Mouse (Mus musculus): ENCODE measurements around the gene Ksr2. TPM values are rescaled to one million over a fixed set of nuclear protein-coding genes. Genes with fewer than 3 reads are reported as not detected.
"Not testable (repeated sequence)": the region's sequence is repeated elsewhere in the genome, so short reads cannot be mapped to it uniquely, and the experiment has no call there.

The Ksr2 gene
- polyA plus RNA-seq, 1 experiment from 2014 or later: 0.32 TPM

GRCm38 (mm10) chr5:117607761-117608309 is 194.0 kb downstream of the Ksr2 start:
- Histone ChIP-seq H3K36me3 (replicated peaks) (no peaks in the 10 kb centered on the region), H3K27ac (replicated peaks) (no peak overlapping the region), H3K4me3 (no peak overlapping the region), H3K9me3 (no peaks in the 10 kb centered on the region), H3K4me1 (no peaks in the 10 kb centered on the region), H3K27me3 (replicated peaks; ENCODE audit: low read depth, poor library complexity, severe bottlenecking) (no peaks in the 10 kb centered on the region)
- WGBS: 69% methylated on average over 15 of the region's 15 CpGs
- no peak for DNase-seq (ENCODE audit: low spot score)

GRCm38 (mm10) chr5:117614331-117615024 is 200.7 kb downstream of the Ksr2 start:
- Histone ChIP-seq H3K27ac (replicated peaks) (no peak overlapping the region), H3K27me3 (replicated peaks; ENCODE audit: low read depth, poor library complexity, severe bottlenecking) (no peaks in the 10 kb centered on the region), H3K36me3 (replicated peaks) (no peaks in the 10 kb centered on the region), H3K4me1 (no peaks in the 10 kb centered on the region), H3K4me3 (no peak overlapping the region), H3K9me3 (no peaks in the 10 kb centered on the region)
- peak; percentile 85 for DNase-seq (ENCODE audit: low spot score)
- 40% methylated on average over 5 of the region's 5 CpGs for WGBS

- Histone ChIP-seq H3K4me1 (peaks cover 4% of the 10 kb centered on the region; the same call in 1 of the 2 replicates), H3K27me3 (replicated peaks; ENCODE audit: low read depth, poor library complexity, severe bottlenecking) (no peaks in the 10 kb centered on the region), H3K9me3 (no peaks in the 10 kb centered on the region), H3K36me3 (replicated peaks) (no peaks in the 10 kb centered on the region), H3K4me3 (no peak overlapping the region), H3K27ac (replicated peaks) (no peak overlapping the region)
- no peak for DNase-seq (ENCODE audit: low spot score)
- 80% methylated on average over 4 of the region's 4 CpGs for WGBS
These were observed 206.5 kb downstream of the Ksr2 start for GRCm38 (mm10) chr5:117620292-117620691.

GRCm38 (mm10) chr5:117622221-117622620 is 208.4 kb downstream of the Ksr2 start:
- Histone ChIP-seq H3K9me3 (no peaks in the 10 kb centered on the region), H3K4me1 (peaks cover 11% of the 10 kb centered on the region), H3K36me3 (replicated peaks) (no peaks in the 10 kb centered on the region), H3K27me3 (replicated peaks; ENCODE audit: low read depth, poor library complexity, severe bottlenecking) (no peaks in the 10 kb centered on the region), H3K27ac (replicated peaks) (no peak overlapping the region), H3K4me3 (no peak overlapping the region)
- WGBS: 70% methylated on average over 12 of the region's 12 CpGs
- DNase-seq (ENCODE audit: low spot score): no peak

GRCm38 (mm10) chr5:117623206-117623605 is 209.4 kb downstream of the Ksr2 start:
- H3K27ac ChIP-seq (replicated peaks); H3K36me3 ChIP-seq (replicated peaks); H3K4me3 ChIP-seq; H3K9me3 ChIP-seq; H3K27me3 ChIP-seq (replicated peaks; ENCODE audit: low read depth, poor library complexity, severe bottlenecking); DNase-seq (ENCODE audit: low spot score): not testable (repeated sequence)
- peaks cover 16% of the 10 kb centered on the region for H3K4me1 ChIP-seq
- 88% methylated on average over 4 of the region's 4 CpGs for WGBS

GRCm38 (mm10) chr5:117626907-117627306 is 213.1 kb downstream of the Ksr2 start:
- Histone ChIP-seq H3K4me1 (peaks cover 12% of the 10 kb centered on the region), H3K27ac (replicated peaks) (no peak overlapping the region; the same call in 1 of the 2 replicates), H3K36me3 (replicated peaks) (no peaks in the 10 kb centered on the region), H3K27me3 (replicated peaks; ENCODE audit: low read depth, poor library complexity, severe bottlenecking) (no peaks in the 10 kb centered on the region), H3K9me3 (no peaks in the 10 kb centered on the region), H3K4me3 (no peak overlapping the region)
- WGBS: 4% methylated on average over 4 of the region's 4 CpGs
- peak; percentile 43 for DNase-seq (ENCODE audit: low spot score)

GRCm38 (mm10) chr5:117628351-117628750 is 214.6 kb downstream of the Ksr2 start:
- H3K27ac ChIP-seq (replicated peaks): no peak overlapping the region
- H3K9me3 ChIP-seq: no peaks in the 10 kb centered on the region
- H3K4me3 ChIP-seq: no peak overlapping the region
- H3K36me3 ChIP-seq (replicated peaks): no peaks in the 10 kb centered on the region
- 54% methylated on average over 7 of the region's 7 CpGs for WGBS
- DNase-seq (ENCODE audit: low spot score): peak; percentile 48
- peaks cover 12% of the 10 kb centered on the region for H3K4me1 ChIP-seq
- H3K27me3 ChIP-seq (replicated peaks; ENCODE audit: low read depth, poor library complexity, severe bottlenecking): no peaks in the 10 kb centered on the region

GRCm38 (mm10) chr5:117629570-117629969 is 215.8 kb downstream of the Ksr2 start:
- Histone ChIP-seq H3K4me3 (no peak overlapping the region), H3K36me3 (replicated peaks) (no peaks in the 10 kb centered on the region), H3K27ac (replicated peaks) (no peak overlapping the region), H3K27me3 (replicated peaks; ENCODE audit: low read depth, poor library complexity, severe bottlenecking) (no peaks in the 10 kb centered on the region), H3K9me3 (no peaks in the 10 kb centered on the region), H3K4me1 (peaks cover 12% of the 10 kb centered on the region)
- WGBS: 90% methylated on average over 14 of the region's 14 CpGs
- DNase-seq (ENCODE audit: low spot score): no peak

GRCm38 (mm10) chr5:117635211-117635610 is 221.4 kb downstream of the Ksr2 start:
- H3K4me3 ChIP-seq: no peak overlapping the region
- H3K36me3 ChIP-seq (replicated peaks): no peaks in the 10 kb centered on the region
- H3K9me3 ChIP-seq: no peaks in the 10 kb centered on the region
- no peaks in the 10 kb centered on the region for H3K27me3 ChIP-seq (replicated peaks; ENCODE audit: low read depth, poor library complexity, severe bottlenecking)
- H3K27ac ChIP-seq (replicated peaks): no peak overlapping the region
- 0 out of 2 replicates have a peak, but pooled peaks cover 5% of the 10 kb centered on the region for H3K4me1 ChIP-seq
- WGBS: 79% methylated on average over 2 of the region's 2 CpGs
- no peak for DNase-seq (ENCODE audit: low spot score)

GRCm38 (mm10) chr5:117635838-117636237 is 222.0 kb downstream of the Ksr2 start:
- H3K9me3 ChIP-seq: no peaks in the 10 kb centered on the region
- H3K27ac ChIP-seq (replicated peaks): no peak overlapping the region
- H3K4me3 ChIP-seq: no peak overlapping the region
- H3K27me3 ChIP-seq (replicated peaks; ENCODE audit: low read depth, poor library complexity, severe bottlenecking): no peaks in the 10 kb centered on the region
- WGBS: 78% methylated on average over 5 of the region's 5 CpGs
- H3K36me3 ChIP-seq (replicated peaks): no peaks in the 10 kb centered on the region
- 0 out of 2 replicates have a peak, but pooled peaks cover 5% of the 10 kb centered on the region for H3K4me1 ChIP-seq
- no peak for DNase-seq (ENCODE audit: low spot score)

GRCm38 (mm10) chr5:117641585-117641984 is 227.8 kb downstream of the Ksr2 start:
- no peak overlapping the region for H3K27ac ChIP-seq (replicated peaks)
- no peaks in the 10 kb centered on the region for H3K36me3 ChIP-seq (replicated peaks)
- 87% methylated on average over 6 of the region's 6 CpGs for WGBS
- DNase-seq (ENCODE audit: low spot score): no peak
- H3K9me3 ChIP-seq: no peaks in the 10 kb centered on the region
- no peak overlapping the region for H3K4me3 ChIP-seq
- no peaks in the 10 kb centered on the region for H3K27me3 ChIP-seq (replicated peaks; ENCODE audit: low read depth, poor library complexity, severe bottlenecking)
- H3K4me1 ChIP-seq: 0 out of 2 replicates have a peak, but pooled peaks cover 5% of the 10 kb centered on the region

GRCm38 (mm10) chr5:117651238-117651886 is 237.6 kb downstream of the Ksr2 start:
- 89% methylated on average over 14 of the region's 14 CpGs for WGBS

GRCm38 (mm10) chr5:117658641-117659040 is 244.8 kb downstream of the Ksr2 start:
- Histone ChIP-seq H3K36me3 (replicated peaks) (no peaks in the 10 kb centered on the region), H3K27ac (replicated peaks) (no peak overlapping the region), H3K4me3 (no peak overlapping the region), H3K9me3 (no peaks in the 10 kb centered on the region), H3K27me3 (replicated peaks; ENCODE audit: low read depth, poor library complexity, severe bottlenecking) (no peaks in the 10 kb centered on the region), H3K4me1 (peaks cover 6% of the 10 kb centered on the region; the same call in 1 of the 2 replicates)
- WGBS: 34% methylated on average over 6 of the region's 6 CpGs
- DNase-seq (ENCODE audit: low spot score): no peak

More at GRCm38 (mm10) chr5:117651238-117651886, 237.6 kb downstream of the Ksr2 start:
- Histone ChIP-seq H3K27me3 (replicated peaks; ENCODE audit: low read depth, poor library complexity, severe bottlenecking) (no peaks in the 10 kb centered on the region), H3K9me3 (no peaks in the 10 kb centered on the region), H3K27ac (replicated peaks) (no peak overlapping the region), H3K4me3 (no peak overlapping the region), H3K36me3 (replicated peaks) (no peaks in the 10 kb centered on the region), H3K4me1 (no peaks in the 10 kb centered on the region)
- DNase-seq (ENCODE audit: low spot score): no peak

Measured in embryonic facial prominence, embryonic 10.5 days (tissue).